Mouse (Mus musculus) urinary bladder, postnatal 25 days (tissue): Measurements from ENCODE around the gene Bak1.

Experiments used
- DNase-seq: peaks from one replicate; pipeline ENCODE4 v3.0.0; 2022; ENCODE audit warnings: low spot score

The Bak1 gene

DNA sequence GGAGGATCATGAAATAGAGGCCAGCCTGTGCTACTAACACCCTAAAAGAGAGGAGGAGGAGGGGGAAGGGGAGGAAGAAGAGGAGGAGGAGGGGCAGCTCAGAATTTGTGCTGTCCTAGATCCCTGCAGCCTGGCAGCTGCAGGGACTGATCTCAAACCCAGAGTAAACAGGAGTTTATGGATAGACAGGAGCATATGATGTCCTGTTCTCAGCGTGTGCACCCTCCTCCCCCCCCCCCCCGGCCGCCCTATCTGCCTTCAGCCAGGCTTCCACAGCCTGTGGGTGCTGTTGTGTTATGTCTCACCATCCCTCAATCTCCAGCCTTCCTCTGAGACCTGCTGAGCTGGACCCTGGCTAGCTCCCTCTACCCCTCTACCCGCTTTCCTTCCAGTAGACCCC lies at the start of gene Bak1:
TSS of gene Bak1 (minus strand) at position 101 of the 400 bp plus-strand sequence.
- no peak for DNase-seq

DNA sequence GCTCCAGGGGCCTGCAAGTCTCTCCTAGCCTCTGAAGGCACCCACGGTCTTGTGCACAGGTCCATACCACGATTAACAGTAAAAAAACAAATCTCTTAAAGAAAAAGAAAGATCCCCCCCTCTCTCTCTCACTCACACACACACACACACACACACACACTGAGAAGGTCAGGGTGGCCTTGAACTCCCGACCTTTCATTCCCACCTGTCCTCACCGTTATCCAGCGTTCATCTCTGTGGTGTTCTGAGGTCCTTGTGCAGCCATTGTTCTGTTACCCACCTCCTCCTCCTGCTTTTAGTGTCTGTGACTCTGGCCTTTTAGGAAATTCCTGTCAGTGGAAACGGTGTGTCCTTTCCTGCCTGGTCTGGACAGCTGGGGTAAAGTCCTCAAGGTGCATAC lies 49.7 kb upstream of the Bak1 start:
- no peak for DNase-seq

DNA sequence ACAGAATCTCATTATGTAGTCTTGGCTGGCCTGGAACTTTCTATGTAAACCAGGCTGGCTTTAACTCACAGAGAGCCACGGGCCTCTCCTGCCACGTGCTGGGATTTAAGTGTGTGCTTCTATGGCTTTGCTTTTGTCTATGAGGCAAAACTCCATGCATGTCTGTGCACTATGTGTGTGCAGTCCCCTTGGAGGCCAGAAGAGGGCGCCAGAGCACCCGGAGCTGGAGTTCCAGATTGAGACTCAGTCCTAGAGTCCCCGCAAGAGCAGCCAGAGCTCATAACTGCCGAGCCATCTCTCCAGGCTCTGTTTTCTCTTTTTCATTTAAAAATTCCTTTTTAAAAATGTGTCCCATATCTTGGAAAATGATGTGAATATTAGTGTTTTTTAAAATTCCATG lies 49.1 kb upstream of the Bak1 start:
- DNase-seq, result no peak

DNA sequence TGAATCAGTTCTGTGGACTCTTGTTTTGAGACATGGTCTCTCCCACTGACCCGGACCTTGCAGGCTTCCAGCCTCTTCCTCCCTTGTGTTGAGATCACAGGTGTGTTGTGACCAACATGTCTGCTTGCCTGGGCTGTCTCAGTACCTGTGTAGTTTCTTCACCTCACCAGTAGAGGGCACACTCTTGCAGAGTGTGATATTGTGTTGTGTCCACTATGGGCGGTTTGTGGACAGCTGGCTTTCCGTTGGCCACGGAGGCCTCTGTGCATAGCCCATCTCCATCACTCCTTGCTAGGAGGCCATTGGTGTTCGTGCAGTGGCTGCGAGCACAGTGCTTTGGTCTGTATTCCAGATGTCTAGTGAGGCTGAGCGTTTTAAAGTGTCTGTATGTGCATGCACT lies 48.3 kb upstream of the Bak1 start:
- no peak for DNase-seq

DNA sequence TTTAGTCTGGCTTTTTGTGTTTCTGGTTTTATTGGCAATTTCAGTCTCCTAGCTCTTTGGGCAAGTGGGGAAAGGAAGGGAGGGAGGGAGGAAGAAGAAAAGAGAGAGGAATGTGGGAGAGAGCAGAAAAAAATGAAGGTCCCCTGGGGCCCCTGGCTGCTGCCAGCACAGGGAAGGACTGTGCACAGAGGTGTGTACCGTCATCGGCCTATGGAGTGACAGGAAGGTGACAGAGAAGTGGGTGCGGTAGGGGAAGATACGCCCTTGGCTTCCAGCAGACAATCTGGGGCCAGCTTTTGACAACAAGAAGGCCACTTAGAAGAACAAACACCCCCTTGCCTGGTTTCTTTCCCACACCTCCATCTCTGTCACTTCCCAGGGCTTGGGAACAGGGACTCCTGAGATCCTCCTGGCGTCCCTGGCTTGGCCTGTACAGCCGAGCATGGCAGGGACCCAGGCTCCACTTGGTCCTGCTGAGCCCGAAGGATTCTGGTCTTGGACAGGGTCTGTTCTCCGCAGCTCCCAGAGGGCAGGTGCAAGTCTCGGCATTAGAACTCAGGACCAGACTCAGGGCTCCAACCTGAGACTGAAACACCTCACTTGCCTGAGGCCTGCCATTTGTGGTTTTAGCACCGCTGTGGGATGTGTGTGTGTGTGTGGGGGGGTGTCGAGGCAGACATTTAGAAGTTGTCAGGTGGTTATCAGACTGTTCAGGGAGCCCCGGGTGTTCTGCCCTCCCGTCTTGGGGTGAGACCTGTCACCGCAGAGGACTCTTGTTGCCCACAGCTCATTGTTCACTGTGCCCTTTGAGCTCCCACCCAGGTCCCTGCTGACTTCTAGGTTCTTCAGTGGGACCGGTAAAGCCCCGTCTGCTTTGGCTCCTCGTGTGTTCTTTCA lies 46.3 kb upstream of the Bak1 start:
- no peak for DNase-seq

DNA sequence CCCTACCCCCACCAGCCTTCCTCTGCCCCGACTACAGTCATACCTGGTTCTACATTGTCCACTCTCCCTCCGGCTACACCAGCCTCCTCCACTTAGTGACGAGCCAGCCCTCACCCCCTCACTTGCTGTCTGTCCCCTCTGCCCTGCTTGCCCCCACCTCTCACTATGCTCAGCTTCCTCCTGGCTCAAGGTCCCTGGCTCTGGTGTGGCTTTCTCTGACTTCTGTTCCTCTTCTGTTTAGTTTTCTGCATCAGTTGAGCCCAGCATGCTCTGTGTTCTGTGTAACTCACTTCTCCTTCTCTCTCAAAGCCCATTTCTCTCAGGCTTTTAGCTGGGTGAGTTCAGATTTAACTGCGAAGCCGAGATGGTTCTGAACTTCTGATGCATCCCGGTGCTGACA lies 45.4 kb upstream of the Bak1 start:
- DNase-seq, result no peak

DNA sequence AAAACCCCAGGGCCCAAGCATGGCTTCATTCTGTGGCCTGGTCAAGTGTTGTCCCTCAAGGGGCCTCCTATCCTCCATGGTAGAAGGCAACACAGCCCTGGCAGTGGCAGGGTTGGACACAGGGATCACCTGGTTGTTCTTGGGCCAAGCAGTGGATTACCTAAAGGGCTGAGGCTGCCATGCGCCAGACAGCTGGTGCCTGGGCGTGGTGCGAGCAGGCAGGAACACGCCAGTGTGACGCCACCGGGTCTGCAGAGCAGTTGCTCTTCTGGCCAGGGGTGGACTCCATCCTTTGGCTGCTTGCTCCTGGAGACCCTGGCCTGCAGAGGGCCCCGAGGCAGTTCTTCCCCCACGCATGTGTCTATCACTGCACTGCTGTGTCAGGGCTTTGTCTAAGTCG lies 45.0 kb upstream of the Bak1 start:
- DNase-seq, result no peak

DNA sequence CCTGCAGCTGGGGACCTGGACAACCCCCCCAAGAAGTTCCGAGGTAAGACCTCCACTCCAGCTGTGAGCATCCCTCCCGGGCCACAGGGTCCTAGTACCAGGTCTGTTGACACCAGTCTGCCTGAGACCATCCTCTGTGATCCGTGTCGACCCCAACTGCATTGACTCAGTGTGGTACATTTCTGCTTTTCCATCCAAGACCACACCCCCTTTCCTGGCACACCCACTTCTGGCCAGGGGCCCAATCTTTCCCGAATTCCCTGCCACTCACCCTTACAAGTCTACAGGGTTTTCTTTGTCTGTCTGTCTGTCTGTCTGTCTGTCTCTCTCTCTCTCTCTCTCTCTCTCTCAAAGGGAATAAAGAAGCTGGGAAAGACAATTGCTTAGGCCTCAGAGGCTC lies 44.3 kb upstream of the Bak1 start:
- DNase-seq, result no peak

DNA sequence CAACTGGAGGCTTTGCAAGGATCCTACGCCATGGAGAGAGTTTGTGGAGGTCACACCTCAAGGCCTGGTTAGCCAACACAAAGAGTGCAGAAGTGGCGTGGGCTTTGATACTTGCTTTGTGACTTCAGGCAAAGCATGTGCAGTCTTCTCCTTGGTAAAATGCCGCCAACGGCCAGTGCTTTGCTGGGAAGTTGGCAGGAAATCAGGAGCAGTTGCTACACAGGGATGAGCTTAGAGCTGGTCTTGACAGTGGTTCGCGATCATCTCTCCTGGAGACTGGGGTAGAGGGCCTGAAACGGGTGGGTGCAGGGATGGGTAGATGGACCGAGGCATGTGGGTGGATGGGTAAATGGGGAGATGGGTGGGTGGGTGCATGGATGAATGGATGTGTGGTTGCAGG lies 43.6 kb upstream of the Bak1 start:
- no peak for DNase-seq

DNA sequence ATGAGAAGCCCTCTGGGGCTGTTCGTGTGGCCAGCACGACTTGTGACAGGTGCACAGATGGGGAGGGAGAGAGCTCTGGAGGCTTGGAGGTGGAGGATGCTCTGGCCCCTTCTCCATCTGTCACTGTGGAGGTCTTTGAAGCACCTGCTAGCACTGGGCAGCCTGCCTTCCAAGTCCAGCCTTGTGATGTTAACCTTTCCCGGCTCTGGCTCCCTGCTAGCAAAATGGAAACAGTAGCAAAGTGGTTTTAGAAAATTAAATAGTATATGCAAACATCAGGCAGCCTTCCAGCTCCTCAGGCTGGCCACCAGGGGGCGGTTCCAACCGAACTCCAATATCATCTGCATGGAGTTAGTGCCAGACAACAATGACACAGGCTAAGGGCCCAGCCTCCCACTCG lies 42.8 kb upstream of the Bak1 start:
- DNase-seq, result no peak

DNA sequence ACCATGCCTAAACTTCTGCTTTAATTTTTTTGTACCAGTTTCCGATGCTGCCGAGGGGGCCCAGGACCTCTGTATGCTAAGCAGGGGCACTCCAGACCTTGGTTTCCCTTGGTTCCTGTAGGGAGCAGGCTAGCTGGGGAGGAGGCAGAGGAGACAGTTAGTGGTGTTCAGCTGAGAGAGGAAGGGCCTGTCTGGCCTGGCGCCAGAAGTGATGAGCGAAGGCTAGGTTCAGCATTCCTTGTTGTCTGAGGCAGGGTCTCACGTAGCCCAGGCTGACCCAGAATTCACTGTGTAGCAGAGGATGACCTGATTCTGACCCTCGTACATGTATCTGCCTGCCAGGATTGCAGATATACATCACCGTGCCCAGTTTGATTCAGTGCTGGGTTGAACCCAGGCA lies 42.1 kb upstream of the Bak1 start:
- no peak for DNase-seq

DNA sequence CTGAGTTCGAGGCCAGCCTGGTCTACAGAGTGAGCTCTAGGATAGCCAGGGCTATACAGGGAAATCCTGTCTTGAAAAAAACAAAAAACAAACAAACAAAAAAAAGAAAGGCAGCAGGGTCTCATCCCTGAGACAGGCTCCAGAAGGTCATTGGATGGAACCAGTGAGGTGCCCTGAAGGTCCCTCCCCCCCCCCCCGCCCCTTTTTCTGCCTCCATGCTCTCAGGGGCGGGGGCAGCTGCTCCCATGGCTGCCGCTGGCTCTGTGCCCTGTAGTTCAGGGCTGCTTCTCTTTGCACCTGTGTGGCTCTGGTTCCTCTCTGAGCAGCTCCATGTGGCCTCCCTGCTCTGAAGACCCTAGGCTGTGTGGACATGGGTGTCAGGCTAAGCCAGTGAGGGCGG lies 40.3 kb upstream of the Bak1 start:
- DNase-seq, result no peak

DNA sequence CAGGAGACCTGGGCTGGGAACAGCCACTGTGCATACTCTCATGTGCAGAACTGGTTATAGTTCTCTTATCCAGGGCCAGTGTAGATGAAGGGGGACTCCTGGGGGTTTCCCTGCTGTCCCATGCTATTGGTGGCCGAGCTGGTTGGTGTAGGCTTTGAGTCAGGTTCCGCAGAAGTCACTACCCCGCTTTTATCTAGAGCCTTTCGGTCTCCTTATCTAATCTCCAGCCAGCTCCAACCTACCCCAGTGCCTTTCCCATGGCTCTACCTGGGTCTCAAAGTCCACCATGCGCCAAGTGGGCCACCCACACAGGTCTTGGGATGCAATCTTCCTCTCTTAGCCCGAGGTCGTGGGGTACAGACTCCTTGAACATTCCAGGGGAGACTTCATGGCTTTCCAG lies 37.3 kb upstream of the Bak1 start:
- no peak for DNase-seq

DNA sequence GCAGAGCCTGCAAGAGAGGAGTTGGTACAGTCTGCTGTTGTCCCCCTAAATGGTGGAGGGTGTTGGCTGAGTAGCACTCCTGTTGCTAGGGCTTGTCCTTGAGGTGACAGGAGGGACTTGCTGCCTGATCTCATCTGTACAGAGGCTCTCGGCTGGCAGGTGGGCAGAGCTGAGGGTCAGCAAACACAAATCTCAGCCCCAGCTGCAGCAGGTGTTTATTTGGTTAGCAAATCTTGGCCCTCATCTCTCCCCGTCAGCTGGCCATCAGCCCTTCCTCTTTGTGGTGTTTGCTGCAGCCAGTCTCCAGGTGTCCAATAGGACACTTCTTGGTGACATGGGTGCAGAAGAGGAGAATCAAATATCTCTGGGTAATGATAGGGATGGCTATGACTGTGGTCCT lies 35.4 kb upstream of the Bak1 start:
- DNase-seq, result no peak

DNA sequence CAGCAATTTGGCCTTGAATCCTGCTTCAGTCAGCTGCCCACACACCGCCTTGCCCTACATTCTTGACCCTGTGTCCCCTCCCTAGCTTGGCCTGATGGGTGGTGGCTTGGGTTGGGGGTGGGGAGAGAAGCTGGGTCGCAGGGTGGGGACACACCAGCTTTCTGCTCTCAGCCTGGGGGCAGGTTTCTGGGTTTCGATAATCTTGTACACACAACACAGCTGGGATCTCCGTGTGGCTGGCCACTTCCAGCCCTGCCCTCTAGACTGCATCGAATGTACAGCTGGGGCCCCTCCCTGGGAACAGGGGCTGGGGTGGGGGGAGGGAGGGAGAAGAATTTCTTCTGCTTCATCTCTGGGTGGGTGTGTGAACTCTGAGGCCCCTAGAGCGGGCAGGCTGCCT lies 34.9 kb upstream of the Bak1 start:
- DNase-seq, result no peak

DNA sequence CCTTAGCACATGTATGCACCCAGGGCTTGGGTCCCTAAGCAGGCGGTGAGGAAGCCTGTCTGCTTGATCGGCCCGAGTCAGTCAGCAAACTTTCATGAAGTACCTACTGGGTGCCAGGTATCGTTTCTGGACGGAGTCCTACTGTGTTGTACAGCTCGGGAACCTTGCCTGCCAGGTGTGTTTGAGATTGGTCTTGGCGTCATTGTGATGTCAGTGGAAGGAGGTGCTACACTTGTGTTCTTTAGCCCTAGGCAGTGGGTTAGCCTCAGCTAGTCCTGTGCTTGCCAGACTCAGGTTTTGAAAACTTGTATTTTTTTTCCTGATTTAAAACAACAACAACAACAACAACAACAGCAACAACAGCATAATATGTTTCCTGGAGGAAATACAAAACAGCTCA lies 33.9 kb upstream of the Bak1 start:
- DNase-seq, result no peak

DNA sequence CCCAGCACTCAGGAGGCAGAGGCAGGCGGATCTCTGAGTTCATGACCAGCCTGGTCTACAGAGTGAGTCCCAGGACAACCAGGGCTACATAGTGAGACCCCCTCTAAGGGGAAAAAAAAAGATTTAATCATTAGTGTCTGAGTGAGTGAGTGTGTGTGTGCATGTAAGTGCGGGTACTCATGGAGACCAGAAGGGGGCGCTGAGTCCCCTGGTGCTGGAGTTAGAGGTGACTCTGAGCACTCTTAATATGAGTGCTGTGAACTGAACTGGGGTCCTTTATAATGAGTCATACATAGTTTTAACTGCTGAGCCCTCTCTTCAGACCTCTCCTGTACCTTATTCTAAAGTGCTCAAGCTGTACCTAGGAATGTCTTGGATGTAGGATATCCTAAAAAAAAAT lies 32.9 kb upstream of the Bak1 start:
- no peak for DNase-seq

DNA sequence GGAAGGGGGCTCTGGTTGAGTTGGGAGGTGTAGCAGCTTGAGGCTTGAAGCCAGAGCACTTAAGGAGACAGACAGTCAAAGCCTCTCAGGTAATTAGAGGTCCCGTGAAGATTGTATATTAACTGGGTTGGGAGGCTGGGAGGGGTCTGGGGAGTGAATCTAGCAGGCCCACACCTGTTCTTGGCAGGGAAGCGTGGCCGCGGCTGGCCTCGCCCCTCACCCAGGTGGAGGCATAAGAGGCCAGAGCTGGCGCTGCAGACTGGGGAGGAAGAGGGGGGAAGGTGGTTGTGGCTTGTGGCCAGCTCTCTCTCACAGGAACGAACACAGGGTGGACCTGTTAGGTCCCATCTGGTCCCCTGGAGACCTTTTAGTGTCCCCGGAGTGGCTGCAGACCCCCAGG lies 31.9 kb upstream of the Bak1 start:
- DNase-seq, result no peak

DNA sequence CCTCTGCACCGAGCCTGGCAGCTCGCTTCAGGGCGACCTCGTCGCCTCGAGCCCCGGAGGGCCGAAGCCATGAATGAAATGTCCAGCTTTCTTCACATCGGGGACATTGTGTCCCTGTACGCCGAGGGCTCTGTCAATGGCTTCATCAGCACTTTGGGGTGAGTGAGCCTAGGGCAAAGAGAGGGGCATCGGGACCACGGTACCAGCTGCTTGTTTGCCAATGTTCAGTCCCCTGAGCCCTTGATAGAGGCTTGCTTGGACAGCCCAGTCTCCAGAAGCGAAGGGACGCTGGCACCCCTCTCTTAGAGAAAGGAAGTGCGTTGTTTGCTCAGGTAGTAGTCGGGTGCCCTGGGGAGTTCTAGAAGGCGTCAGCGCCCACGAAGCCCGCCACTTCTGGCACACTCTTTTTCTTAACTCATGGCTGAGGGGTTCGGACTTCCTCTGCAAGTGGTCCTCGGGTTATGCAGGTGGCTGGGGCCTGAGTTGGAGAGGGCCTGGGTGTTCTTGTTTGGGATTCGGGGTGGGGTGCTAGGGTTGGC lies 28.8 kb upstream of the Bak1 start:
- DNase-seq, result no peak

DNA sequence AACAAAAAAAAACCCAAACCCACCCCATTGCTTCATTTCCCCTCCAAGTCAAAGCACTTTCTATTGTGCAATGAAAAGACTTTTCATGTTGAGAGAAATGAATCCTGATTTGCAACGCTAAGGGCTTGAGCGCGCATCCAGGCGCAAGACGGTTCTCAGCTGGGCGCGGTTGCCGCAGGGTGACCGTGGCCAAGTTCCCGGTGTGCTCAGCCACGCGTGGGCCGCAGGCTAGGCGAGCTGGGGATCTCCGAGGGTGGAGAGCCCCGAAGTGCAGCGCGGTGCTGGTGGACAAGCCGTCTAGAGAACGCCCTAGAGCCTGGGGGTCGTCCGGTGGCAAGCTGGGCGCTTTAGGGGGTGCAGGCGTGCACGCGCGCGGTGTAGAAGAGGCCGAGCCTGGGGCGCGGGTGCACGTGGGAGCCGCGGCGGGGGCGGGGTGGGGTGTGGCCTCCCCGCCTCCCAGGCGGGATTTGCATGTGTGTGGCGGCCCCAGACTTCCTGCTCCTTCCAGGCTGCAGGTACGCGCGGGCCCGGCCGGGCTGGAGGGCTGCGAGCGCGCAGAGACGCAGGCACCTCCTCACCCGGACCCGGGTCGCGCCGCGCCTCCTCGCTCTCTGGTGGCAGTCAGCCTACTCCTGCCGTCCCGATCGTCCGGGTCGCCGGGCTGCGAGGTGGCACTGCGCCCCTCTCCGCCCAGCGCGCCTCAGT lies 28.2 kb upstream of the Bak1 start, which contains the start of gene Itpr3:
TSS of gene Itpr3 (plus strand) at position 493 of the 705 bp plus-strand sequence.
- peak; percentile 67 for DNase-seq

DNA sequence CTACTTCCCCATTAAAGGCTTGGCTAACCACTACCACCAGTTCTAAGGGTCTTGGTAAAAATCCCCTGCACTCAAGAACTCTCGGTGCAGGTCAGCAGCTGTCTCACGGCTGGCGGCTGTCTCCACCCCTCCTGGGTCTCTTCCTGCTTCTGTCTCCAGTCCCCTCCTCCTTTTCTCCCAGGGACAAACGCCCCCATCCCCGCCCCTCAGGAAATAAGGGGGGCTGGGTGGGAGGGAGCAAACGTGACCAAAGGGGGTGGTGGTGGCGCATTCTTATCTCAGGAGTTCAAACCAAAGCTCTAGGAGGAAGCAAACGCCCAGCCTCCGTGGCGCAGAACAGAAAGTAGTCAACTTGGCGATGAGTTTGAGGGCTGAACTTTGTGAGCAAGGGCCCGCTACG lies 27.4 kb upstream of the Bak1 start:
- DNase-seq, result peak; percentile 51

DNA sequence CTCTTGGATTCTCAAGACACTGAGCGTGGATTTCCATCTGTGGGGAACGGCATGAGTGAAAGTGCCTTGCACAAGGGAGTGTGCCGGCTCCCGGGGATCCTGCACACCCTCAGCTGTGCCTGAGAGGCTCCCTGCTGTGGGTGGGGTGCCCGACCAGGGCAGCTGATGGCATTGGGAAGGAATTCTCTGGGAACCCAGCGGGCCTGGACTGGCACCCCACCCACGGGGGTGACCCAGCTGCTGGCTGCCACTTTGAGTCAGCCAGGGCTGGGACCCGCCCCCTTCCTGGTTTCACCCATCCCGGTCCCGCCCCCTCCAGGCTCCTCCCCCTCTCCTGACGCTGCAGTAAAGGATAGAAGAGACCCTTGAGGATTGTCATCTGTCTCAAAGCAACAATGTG lies 22.7 kb upstream of the Bak1 start:
- no peak for DNase-seq

DNA sequence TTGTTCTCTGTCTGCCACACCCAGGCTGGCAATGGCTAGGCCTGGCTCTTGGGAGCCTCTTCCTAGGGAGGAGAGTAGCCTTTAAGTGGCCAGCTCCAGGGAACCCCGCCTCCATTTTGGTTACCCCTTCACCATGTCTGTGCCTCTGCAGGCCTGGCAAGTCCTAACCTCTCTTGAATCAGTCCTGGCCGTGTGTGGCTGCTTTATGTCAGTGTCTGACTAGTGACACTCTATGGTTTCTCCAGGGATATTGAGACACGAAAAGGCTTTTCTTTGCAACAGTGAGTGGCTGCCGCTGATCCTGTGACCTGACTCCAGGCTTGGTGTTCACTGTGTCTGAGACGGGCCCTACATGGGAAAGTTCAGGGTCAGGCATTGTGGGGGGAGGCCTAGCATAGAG lies 22.0 kb upstream of the Bak1 start:
- no peak for DNase-seq
